Comparison of ENCODE assay signal across 8 mouse cellular contexts in genomic region chr1:93801741-93802238, GRCm38 (mm10). TPM values are rescaled to one million over a fixed set of nuclear protein-coding genes. Genes with fewer than 3 reads are reported as not detected.
DNase-seq lines count a peak whose midpoint lies in the region; ATAC-seq lines count a peak whose summit lies in the region.

Dtymk (minus strand) TSS chr1:93801934.

- H3K27ac ChIP-seq in hindbrain, embryonic 11.5 days (ENCODE audit: low read depth, low read length) = peak within 1 kb of the TSS; percentile 39; the same call in 1 of the 2 replicates

- H3K9me3 ChIP-seq in hindbrain, embryonic 11.5 days (ENCODE audit: control insufficient read depth, low read length) = no peaks in the 10 kb centered on the region

- WGBS in hindbrain, embryonic 11.5 days = under 1% methylated on average over 42 of the region's 42 CpGs

- H3K9ac ChIP-seq in hindbrain, embryonic 11.5 days (ENCODE audit: low read depth, low read length) = peak within 1 kb of the TSS; percentile 78

- DNase-seq in MN1 (ENCODE audit: low spot score) = peak; percentile 95
- peak; percentile 95 for DNase-seq in cerebellum, adult 9-10 months
- DNase-seq in frontal cortex, adult 2 months (ENCODE audit: extremely low spot score in 1 of 2, low spot score in 1 of 2) = peak; percentile 91 to 94
- DNase-seq in hindbrain, embryonic 11.5 days (ENCODE audit: low spot score) = peak; percentile 95
- DNase-seq in layer of hippocampus, postnatal 10 days (ENCODE audit: low spot score in 2 of 2) = peak; percentile 88 to 92
- peak; percentile 96 for DNase-seq in lung, postnatal 10 days
- peak; percentile 88 for DNase-seq in ovary, postnatal 36 days (ENCODE audit: low spot score)
- peak; percentile 92 for DNase-seq in thymus, postnatal 25 days

- peak; percentile 62 for ATAC-seq in hindbrain, embryonic 11.5 days (ENCODE audit: low FRiP score)

- peaks cover 4% of the 10 kb centered on the region; the same call in 1 of the 2 replicates for H3K36me3 ChIP-seq in hindbrain, embryonic 11.5 days (ENCODE audit: control insufficient read depth, insufficient read depth, low read length)

- peak within 1 kb of the TSS; percentile 79 for H3K4me3 ChIP-seq in hindbrain, embryonic 11.5 days (ENCODE audit: low read depth, low read length)

- peak within 1 kb of the TSS; percentile 65 for H3K4me2 ChIP-seq in hindbrain, embryonic 11.5 days (replicated peaks; ENCODE audit: low read depth, low read length)

- no peaks in the 10 kb centered on the region for H3K27me3 ChIP-seq in hindbrain, embryonic 11.5 days (ENCODE audit: control insufficient read depth, insufficient read depth, low read length)

- H3K4me1 ChIP-seq in hindbrain, embryonic 11.5 days (replicated peaks; ENCODE audit: control insufficient read depth, insufficient read depth, low read length) = no peaks in the 10 kb centered on the region; the same call in 1 of the 2 replicates

RNA-seq across cellular contexts. Expression of gene Dtymk, which starts in this region (rescaled TPM):
- polyA plus RNA-seq in frontal cortex, adult 2 months (2012; rRNA removed) = 95.9 and 97.4 TPM in 2 replicates
- 221 and 230 TPM in 2 replicates for polyA plus RNA-seq in hindbrain, embryonic 11.5 days (2014; fragmentation: Nextera tagmentation; extraction: Ambion mirVana)
- 10 to 100 TPM; 65.9 to 69.4 TPM for total RNA-seq in layer of hippocampus, postnatal 10 days (2021)

Comparison
In these comparisons a context has a peak if more than half of its experiments do, and no peak if none do; other contexts are left out.
1. Peak in every context shown above with its lines: DNase-seq, ATAC-seq, H3K4me3 ChIP-seq and H3K27ac ChIP-seq.